Mouse (Mus musculus) C2C12 (cell line): ENCODE results near the gene Eef1akmt2. TPM values are rescaled to one million over a fixed set of nuclear protein-coding genes. Genes with fewer than 3 reads are reported as not detected.

Experiments
- polyA plus RNA-seq: library from polyadenylated mRNA; unstranded; fragments of >200 nt; fragmentation: generic; extraction: Trizol; gene quantifications from one replicate; pipeline ENCODE4 v1.2.1, GENCODE M21; 2012; ENCODE audit warnings: missing spikeins

The Eef1akmt2 gene
- polyA plus RNA-seq, 1 experiment: 17.1 TPM

Other genes with a start within 250 kb of the Eef1akmt2 start
- 2.9 TPM for gene Lhpp, start 242.0 kb downstream of the Eef1akmt2 start, polyA plus RNA-seq
- 3.2 TPM for gene Fam53b, start 38.8 kb downstream of the Eef1akmt2 start, polyA plus RNA-seq
- 8.9 TPM for gene Abraxas2, start 6.6 kb upstream of the Eef1akmt2 start, polyA plus RNA-seq
- gene Zranb1, start 78.5 kb upstream of the Eef1akmt2 start, polyA plus RNA-seq: 5.4 TPM